Mouse (Mus musculus) neural tube, embryonic 10.5 days (tissue): ENCODE data around the gene Phc2.
A peak's percentile ranks its signal among the peaks of the same experiment; 100 is the strongest.

Experiments used
- DNase-seq: peaks from one replicate; pipeline ENCODE4 v3.0.0-alpha.2; 2017; ENCODE audit warnings: low spot score; ENCODE audit errors: extremely low spot score

Gene Phc2

GRCm38 (mm10) chr4:128716731-128717130 is 62.2 kb downstream of the Phc2 start:
- no peak for DNase-seq

- peak; percentile 40 for DNase-seq
Observed at GRCm38 (mm10) chr4:128720110-128720509, 65.6 kb downstream of the Phc2 start.

- no peak for DNase-seq
Observed at GRCm38 (mm10) chr4:128721061-128721648, 66.7 kb downstream of the Phc2 start.

GRCm38 (mm10) chr4:128721761-128722160 is 67.3 kb downstream of the Phc2 start:
- no peak for DNase-seq

- DNase-seq = no peak
Observed at GRCm38 (mm10) chr4:128722932-128723331, 68.4 kb downstream of the Phc2 start.

GRCm38 (mm10) chr4:128723431-128723830 is 68.9 kb downstream of the Phc2 start:
- DNase-seq = no peak

GRCm38 (mm10) chr4:128724059-128724458 is 69.6 kb downstream of the Phc2 start:
- DNase-seq = no peak

GRCm38 (mm10) chr4:128727019-128727720 is 72.7 kb downstream of the Phc2 start:
- DNase-seq = peak; percentile 79

GRCm38 (mm10) chr4:128727721-128728430 is 73.4 kb downstream of the Phc2 start:
- peak; percentile 65 for DNase-seq

GRCm38 (mm10) chr4:128728431-128728851 is 73.9 kb downstream of the Phc2 start:
- DNase-seq = no peak

GRCm38 (mm10) chr4:128729033-128729708 is 74.7 kb downstream of the Phc2 start:
- DNase-seq = no peak

- no peak for DNase-seq
Observed at GRCm38 (mm10) chr4:128729709-128730037, 75.2 kb downstream of the Phc2 start.

- no peak for DNase-seq
Observed at GRCm38 (mm10) chr4:128730271-128730670, 75.8 kb downstream of the Phc2 start.

GRCm38 (mm10) chr4:128732794-128733193 is 78.3 kb downstream of the Phc2 start:
- no peak for DNase-seq

GRCm38 (mm10) chr4:128733496-128733895 is 79.0 kb downstream of the Phc2 start:
- no peak for DNase-seq

GRCm38 (mm10) chr4:128734217-128734616 is 79.7 kb downstream of the Phc2 start:
- DNase-seq = no peak

GRCm38 (mm10) chr4:128734721-128735671 is 80.5 kb downstream of the Phc2 start:
- no peak for DNase-seq

GRCm38 (mm10) chr4:128737137-128737589 is 82.7 kb downstream of the Phc2 start:
- DNase-seq = no peak

GRCm38 (mm10) chr4:128737825-128738610 is 83.5 kb downstream of the Phc2 start:
- no peak for DNase-seq

GRCm38 (mm10) chr4:128740878-128741277 is 86.4 kb downstream of the Phc2 start:
- no peak for DNase-seq
